Mouse (Mus musculus) cerebellum, adult 8-10 months (tissue): Measurements from ENCODE around the gene Sfrp5.

Experiments used
- DNase-seq: peaks from one replicate; pipeline ENCODE4 v3.0.0; 2022

Sfrp5 gene

GRCm38 (mm10) chr19:42201696-42202381 lies at the start of gene Sfrp5:
Gene Sfrp5, minus strand, starts transcription at chr19:42202252.
- peak; percentile 33 for DNase-seq

- DNase-seq = no peak
These were observed 48.2 kb upstream of the Sfrp5 start for GRCm38 (mm10) chr19:42249976-42250914.

GRCm38 (mm10) chr19:42247519-42247918 lies 45.5 kb upstream of the Sfrp5 start, which contains the start of gene Golga7b:
Gene Golga7b, plus strand, starts transcription at chr19:42247574.
- DNase-seq = no peak

GRCm38 (mm10) chr19:42246626-42247025 lies 44.6 kb upstream of the Sfrp5 start:
- no peak for DNase-seq

GRCm38 (mm10) chr19:42243401-42243800 lies 41.3 kb upstream of the Sfrp5 start:
- DNase-seq = no peak

GRCm38 (mm10) chr19:42240881-42241280 lies 38.8 kb upstream of the Sfrp5 start:
- no peak for DNase-seq

GRCm38 (mm10) chr19:42238341-42238715 lies 36.3 kb upstream of the Sfrp5 start:
- peak; percentile 25 for DNase-seq

- DNase-seq = no peak
These were observed 35.7 kb upstream of the Sfrp5 start for GRCm38 (mm10) chr19:42237602-42238340.

- peak; percentile 36 for DNase-seq
These were observed 28.9 kb upstream of the Sfrp5 start for GRCm38 (mm10) chr19:42230986-42231385.

GRCm38 (mm10) chr19:42230288-42230568 lies 28.2 kb upstream of the Sfrp5 start:
- no peak for DNase-seq

GRCm38 (mm10) chr19:42229499-42230287 lies 27.6 kb upstream of the Sfrp5 start:
- DNase-seq = no peak

GRCm38 (mm10) chr19:42226451-42226850 lies 24.4 kb upstream of the Sfrp5 start:
- no peak for DNase-seq

GRCm38 (mm10) chr19:42217374-42217763 lies 15.3 kb upstream of the Sfrp5 start:
- peak; percentile 76 for DNase-seq

- no peak for DNase-seq
These were observed 14.8 kb upstream of the Sfrp5 start for GRCm38 (mm10) chr19:42216699-42217373.

GRCm38 (mm10) chr19:42214601-42215000 lies 12.5 kb upstream of the Sfrp5 start:
- no peak for DNase-seq

- no peak for DNase-seq
These were observed 9.9 kb upstream of the Sfrp5 start for GRCm38 (mm10) chr19:42211936-42212335.

GRCm38 (mm10) chr19:42209976-42210375 lies 7.9 kb upstream of the Sfrp5 start:
- no peak for DNase-seq

- DNase-seq = no peak
These were observed 7.4 kb upstream of the Sfrp5 start for GRCm38 (mm10) chr19:42209485-42209884.

GRCm38 (mm10) chr19:42205201-42205600 lies 3.1 kb upstream of the Sfrp5 start:
- DNase-seq = no peak

GRCm38 (mm10) chr19:42204306-42204705 lies 2.3 kb upstream of the Sfrp5 start:
- peak; percentile 84 for DNase-seq

GRCm38 (mm10) chr19:42202467-42202866 lies 415 bp upstream of the Sfrp5 start:
- no peak for DNase-seq

GRCm38 (mm10) chr19:42198026-42198425 lies 4.0 kb downstream of the Sfrp5 start:
- DNase-seq = no peak
